Mouse (Mus musculus) erythroid progenitor cell, adult 5-6 weeks (primary cell): ENCODE results near the gene Btbd8. TPM values are rescaled to one million over a fixed set of nuclear protein-coding genes. Genes with fewer than 3 reads are reported as not detected.

Experiments used
- ATAC-seq: replicated peaks from 2 replicates; pipeline ENCODE4 v1.8.0; 2016; ENCODE audit warnings: moderate number of reproducible peaks, mild to moderate bottlenecking, moderate TSS enrichment, inconsistent platforms; ENCODE audit not compliant: poor library complexity, low FRiP score, severe bottlenecking
- total RNA-seq, 2 experiments: library from RNA; stranded (forward) in 1 of 2; stranded (reverse) in 1 of 2; fragments of 150-400 nt in 1 of 2; fragments of 186-747, 209-891 nt in 1 of 2; gene quantifications; 2 replicates each; pipeline versions ENCODE4 v1.2.3 to v1.2.4; 2015 to 2017; ENCODE audit warnings: low replicate concordance in 2 of 2

Btbd8 gene
- 4.7 and 11.3 TPM in 2 replicates for total RNA-seq (2015; ENCODE audit: low replicate concordance)
- 6.4 and 8.7 TPM in 2 replicates for total RNA-seq (2017; ENCODE audit: low replicate concordance)

- peak; percentile 91 for ATAC-seq
Measured at GRCm38 (mm10) chr5:107437464-107438281, at the start of gene Btbd8. TSS of gene Btbd8 (plus strand) at chr5:107437997.

GRCm38 (mm10) chr5:107389373-107389772, 48.4 kb upstream of the Btbd8 start:
- no peak for ATAC-seq

- no peak for ATAC-seq
Measured at GRCm38 (mm10) chr5:107394437-107394836, 43.4 kb upstream of the Btbd8 start.

DNA sequence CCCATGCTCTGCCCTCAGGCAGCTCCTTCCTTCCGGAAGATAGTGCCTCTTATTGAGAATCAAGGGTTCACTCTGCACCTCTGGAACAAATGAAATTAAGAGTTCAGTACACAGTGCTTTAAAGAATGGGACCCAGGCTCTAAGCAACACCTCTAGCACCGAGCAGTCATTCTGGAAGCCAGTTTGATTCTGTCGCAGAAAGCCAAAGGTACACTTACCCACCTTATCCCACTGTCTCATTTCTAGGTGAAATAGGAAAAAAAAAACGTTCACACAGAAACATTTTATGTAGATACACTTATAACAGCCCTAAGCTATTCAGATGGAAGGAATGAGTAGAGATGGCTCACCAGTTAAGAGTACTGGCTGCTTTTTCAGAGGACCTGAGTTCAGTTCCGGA, 35.4 kb upstream of the Btbd8 start, which contains the start of gene Ephx4:
Gene Ephx4, plus strand, starts transcription at position 301 of the 400 bp plus-strand sequence.
- no peak for ATAC-seq

DNA sequence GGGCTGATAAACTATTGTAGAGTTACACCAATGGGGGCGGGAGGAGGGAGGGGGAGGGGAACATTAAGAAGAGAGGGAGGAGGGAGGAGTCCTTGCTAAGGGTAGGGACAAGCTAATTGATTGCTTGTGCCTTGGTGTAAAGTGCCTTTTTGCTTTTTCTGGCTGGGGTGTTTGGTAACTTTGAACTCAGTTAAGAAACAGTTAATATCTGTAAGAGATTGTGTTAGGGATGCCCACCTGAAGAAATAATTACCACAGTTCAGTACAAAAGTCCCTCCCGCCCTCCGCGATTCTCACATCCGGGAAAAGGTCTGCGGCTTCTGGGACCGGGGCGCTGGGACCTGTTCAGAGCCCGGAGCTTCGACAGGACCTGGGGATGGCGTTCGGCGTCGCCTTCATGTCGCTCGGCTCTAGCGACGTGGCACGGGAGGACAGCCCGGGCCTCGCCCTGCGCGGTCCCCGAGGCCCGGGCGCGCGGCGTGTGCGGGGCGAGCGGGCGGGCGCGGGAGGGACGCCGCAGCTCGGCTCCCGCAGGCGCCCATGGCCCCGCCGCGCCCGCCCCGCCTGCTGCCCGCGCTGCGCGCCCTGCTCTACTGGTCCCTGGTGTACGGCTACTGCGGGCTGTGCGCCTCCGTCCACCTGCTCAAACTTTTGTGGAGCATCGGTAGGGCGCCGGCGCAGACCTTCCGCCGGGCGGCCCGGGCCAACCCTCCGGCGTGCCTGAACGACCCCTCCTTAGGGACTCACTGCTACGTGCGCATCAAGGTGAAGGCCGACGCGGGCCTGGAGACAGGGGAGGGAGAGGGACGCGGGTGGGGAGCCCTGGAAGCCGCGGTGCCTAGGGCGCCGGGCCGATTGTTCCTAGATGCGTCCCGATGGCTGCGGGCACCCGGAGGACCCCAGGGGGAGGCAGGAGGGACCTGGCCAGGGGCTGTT, 34.5 kb upstream of the Btbd8 start:
- ATAC-seq = no peak

- no peak for ATAC-seq
Measured at GRCm38 (mm10) chr5:107403947-107404684, 33.7 kb upstream of the Btbd8 start.

GRCm38 (mm10) chr5:107405361-107405760, 32.4 kb upstream of the Btbd8 start:
- ATAC-seq = no peak

DNA sequence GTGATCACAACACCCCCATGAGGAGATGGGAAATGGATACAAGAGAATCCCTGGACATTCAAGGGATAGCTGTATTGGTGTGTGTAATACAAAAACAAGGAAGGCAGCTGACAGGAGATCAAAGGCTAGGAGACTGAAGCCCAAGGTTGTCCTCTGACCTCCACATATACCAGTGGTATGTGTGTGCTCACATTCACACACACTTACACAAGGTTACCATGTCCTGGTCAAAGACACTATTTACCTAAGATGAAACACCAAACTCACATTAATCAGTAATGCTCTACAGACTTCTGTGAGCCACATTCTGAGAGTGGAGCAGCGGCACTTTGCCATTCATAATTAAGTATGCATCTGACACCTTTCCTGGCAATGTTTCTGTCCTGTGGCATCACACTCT, 27.5 kb upstream of the Btbd8 start:
- ATAC-seq = no peak

DNA sequence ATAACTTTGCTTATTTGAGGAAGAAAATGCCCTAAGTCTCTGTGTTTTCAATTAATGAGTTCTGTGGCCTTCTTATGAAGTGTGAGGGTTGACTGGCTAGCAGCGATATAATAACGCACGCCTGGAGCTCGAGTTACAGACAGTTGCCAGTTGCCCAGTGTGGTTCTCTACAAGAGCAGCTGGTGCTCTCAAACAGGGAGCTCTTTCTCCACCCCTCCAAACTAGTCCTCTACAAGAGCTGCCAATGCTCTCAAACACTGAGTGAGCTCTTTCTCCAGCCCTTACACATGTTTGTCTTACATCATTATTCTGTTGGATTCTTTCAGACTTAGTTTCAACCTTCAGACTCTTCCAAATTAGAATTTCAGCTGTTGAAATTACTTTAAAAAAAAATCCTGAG, 26.5 kb upstream of the Btbd8 start:
- ATAC-seq = no peak

GRCm38 (mm10) chr5:107412285-107412684, 25.5 kb upstream of the Btbd8 start:
- no peak for ATAC-seq

DNA sequence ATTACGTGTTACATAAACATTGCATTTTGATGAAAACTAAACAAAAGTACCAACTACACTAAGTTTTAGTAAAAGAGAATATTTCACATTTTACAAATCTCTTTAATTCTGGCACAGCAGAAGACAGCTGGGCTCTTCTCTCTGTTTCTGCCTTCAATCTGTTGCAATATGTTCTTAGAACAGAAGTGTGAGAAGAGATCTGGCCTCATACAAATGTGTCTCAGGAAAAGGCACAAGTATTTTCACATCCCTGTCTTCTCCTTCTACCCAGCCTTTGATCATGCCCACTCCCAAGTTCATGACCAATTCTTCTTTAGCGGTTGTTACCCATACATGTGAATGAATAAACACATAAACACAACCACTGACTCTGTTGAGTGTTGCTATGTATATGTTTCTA, 22.7 kb upstream of the Btbd8 start:
- no peak for ATAC-seq

DNA sequence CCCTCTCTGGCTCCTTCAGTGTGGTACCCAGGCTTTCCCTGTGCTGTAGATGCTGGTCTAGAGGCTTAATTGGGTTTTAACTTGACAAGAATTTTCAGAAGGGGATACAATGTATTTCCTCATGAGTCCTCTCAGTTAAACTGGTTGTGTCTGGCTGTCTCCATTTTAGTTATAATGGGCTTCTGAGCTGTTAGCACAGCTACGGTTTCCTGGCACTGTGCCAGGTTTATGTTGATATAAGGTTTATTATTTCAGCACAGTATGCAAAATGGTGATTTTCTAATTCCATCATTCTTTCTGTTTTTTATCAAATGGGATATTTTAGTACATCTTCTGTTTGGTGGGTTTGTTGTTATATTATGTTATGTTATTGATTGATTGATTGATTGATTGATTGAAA, 16.1 kb upstream of the Btbd8 start:
- ATAC-seq = no peak

DNA sequence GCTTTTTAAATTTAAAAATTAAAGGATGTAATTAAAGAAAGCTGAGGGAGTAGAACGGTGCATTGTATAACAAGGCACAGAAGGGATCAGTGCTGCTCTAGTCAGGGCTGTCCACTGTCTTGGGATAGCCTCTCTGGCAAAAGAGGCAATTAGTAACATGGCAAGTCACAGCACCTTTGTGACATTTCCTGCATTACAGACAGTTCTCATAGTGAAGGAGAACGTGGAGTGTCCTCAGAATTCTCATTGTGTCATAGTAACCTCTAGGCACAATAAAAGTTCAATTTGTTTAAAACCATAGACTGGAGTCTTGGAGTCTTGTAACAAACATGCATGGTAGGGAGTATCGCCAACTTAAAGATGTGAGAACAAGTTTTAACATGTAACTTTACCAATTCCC, 6.5 kb upstream of the Btbd8 start, which contains the start of gene Lpcat2b:
Gene Lpcat2b, plus strand, starts transcription at position 301 of the 400 bp plus-strand sequence.
- no peak for ATAC-seq

DNA sequence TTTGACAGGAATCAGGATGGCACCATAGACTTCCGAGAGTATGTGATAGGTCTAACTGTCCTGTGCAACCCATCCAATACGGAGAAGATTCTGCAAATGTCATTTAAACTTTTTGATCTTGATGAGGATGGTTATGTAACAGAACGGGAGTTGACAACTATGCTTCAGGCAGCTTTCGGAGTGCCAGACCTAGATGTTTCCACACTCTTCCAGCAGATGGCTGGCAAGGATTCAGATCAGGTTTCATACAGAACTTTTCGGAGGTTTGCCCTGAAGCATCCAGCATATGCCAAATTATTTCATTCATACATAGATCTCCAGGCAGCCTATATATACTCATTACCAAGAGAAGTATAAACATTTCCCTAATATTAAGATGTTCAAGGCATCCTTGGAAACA, 3.8 kb upstream of the Btbd8 start:
- ATAC-seq = no peak

DNA sequence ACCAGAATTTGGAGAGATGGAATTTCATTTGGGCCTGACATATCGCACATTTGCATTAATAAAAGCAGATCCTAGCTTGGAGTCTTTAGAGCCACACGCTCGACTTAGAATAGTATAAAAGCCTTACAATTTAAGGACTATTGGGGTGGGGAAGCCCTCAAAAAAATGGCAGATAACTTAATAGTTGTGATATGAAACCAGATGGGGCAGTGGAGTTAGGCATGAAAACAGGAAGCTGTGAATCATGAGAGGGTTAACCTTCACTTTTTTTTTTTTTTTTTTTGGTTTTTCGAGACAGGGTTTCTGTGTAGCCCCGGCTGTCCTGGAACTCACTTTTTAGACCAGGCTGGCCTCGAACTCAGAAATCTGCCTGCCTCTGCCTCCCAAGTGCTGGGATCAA, 1.6 kb upstream of the Btbd8 start:
- ATAC-seq = no peak

DNA sequence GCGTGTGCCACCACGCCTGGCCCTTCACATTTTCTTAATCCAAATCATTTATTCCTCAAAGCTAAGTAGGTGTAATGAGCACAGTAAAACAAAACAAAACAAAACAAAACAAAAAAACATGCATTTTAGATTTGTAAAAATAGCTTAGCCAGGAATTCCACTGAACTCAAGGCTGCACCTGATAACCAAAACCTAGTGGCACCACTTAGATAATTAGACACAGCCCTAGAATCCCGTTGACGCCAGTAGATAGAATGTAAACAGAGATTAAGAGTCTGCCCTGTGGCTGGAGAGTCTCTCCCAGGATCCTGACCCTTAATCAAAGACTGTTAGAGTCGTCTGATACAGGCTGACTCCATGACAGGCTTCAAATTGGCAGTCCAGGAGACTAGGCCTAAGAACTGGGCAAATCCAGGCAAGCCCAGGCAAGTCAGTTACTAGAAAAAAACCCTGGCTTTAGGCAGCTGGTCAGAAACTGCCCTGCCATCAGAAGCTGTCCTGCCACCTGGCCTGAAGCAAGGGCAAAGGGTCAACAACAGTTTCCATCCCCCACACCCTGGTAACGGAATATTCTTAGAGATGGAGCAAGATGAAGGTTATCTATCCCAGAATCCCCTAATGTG, 1.1 kb upstream of the Btbd8 start:
- peak; percentile 44 for ATAC-seq

GRCm38 (mm10) chr5:107438353-107438752, 556 bp downstream of the Btbd8 start:
- ATAC-seq = peak; percentile 18; the same call in 1 of the 2 replicates

- no peak for ATAC-seq
Measured at GRCm38 (mm10) chr5:107441881-107442280, 4.1 kb downstream of the Btbd8 start.

DNA sequence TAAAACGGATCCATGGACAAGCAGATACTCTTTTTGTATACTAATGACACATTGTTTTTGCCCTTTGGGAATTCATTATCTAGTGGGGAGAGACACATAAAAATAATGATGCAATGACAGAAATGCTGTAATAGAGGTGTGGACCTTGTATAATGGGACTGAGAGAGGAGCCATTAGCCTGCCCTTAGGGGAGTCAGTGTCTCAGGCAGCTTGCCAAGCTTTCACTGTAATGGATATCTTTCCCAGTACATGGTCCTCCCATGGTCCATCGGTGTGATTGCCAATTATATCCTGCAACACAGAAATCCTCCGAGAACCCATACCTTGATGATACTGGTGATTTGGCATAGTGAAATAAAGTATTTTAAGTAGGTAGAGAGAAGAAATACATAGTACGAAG, 6.5 kb downstream of the Btbd8 start:
- no peak for ATAC-seq
